Mouse (Mus musculus) E14TG2a.4 (cell line): ENCODE data around the gene Gm4553.

Experiments
- CTCF ChIP-seq: conservative IDR thresholded peaks from 2 replicates; pipeline ENCODE4 v1.5.1; 2014; ENCODE audit warnings: low read length
- POU5F1 ChIP-seq: IDR thresholded peaks from 2 replicates; pipeline ENCODE4 v1.6.1; 2014; ENCODE audit warnings: low read length, borderline replicate concordance

- TF ChIP-seq CTCF = no peak
- TF ChIP-seq POU5F1 = no peak
These were observed 13.3 kb downstream of the Gm4553 start for GRCm38 (mm10) chr7:142152191-142152590.
